Mouse (Mus musculus) lung, postnatal 0 days (tissue): ENCODE results near the gene 9130019O22Rik.
A peak's percentile ranks its signal among the peaks of the same experiment; 100 is the strongest.

Experiments
- CTCF ChIP-seq: IDR thresholded peaks from 2 replicates; pipeline ENCODE4 v1.5.1; 2016; ENCODE audit warnings: antibody characterized with exemption, mild to moderate bottlenecking
- EP300 ChIP-seq: IDR thresholded peaks from 2 replicates; pipeline ENCODE4 v1.6.1; 2016; ENCODE audit warnings: antibody characterized with exemption, mild to moderate bottlenecking, control low read depth

GRCm38 (mm10) chr7:127426354-127426753 is 39.4 kb upstream of the 9130019O22Rik start:
- TF ChIP-seq CTCF (no peak), EP300 (peak; percentile 45; the same call in 1 of the 2 replicates)
